ENCODE assay signal across 11 mouse cellular contexts in the genomic region with DNA sequence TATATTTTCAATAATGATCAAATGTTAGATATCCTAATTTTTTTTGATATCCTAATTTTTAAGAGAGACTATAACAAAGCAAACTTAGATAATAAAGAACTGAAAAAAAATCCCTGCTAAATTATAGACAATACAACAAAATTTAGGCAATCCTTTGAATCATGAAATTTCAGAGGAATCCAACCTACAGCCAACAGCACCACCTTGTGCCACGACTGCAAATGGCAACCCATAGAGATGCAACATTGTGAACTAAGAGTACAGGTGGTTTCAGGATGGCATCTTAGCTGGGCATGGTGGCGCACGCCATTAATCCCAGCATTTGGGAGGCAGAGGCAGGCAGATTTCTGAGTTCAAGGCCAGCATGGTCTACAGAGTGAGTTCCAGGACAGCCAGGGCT. TPM values are rescaled to one million over a fixed set of nuclear protein-coding genes. Genes with fewer than 3 reads are reported as not detected.
DNase-seq lines count a peak whose midpoint lies in the region; ATAC-seq lines count a peak whose summit lies in the region.
"Had no signal": no experiment of that assay in that cellular context is flagged by ENCODE, and none has a peak within 500 bp of the region (broad histone marks: within the 10 kb centered on the region; RNA-seq: fewer than 3 reads in every experiment).

No protein-coding gene starts in this region.

- H3K27ac ChIP-seq in embryonic facial prominence, embryonic 11.5 days (replicated peaks; ENCODE audit: low read depth, low read length): no peak overlapping the region
- H3K27ac ChIP-seq in embryonic facial prominence, embryonic 10.5 days (replicated peaks): no peak overlapping the region
- H3K27ac ChIP-seq in midbrain, embryonic 11.5 days (ENCODE audit: low read depth, low read length): no peak overlapping the region
- H3K27ac ChIP-seq in midbrain, embryonic 13.5 days: no peak overlapping the region
- H3K27ac ChIP-seq: macrophage had no signal

- no peaks in the 10 kb centered on the region for H3K36me3 ChIP-seq in embryonic facial prominence, embryonic 11.5 days (replicated peaks; ENCODE audit: control insufficient read depth, insufficient read depth, low read depth, low read length)
- no peaks in the 10 kb centered on the region for H3K36me3 ChIP-seq in embryonic facial prominence, embryonic 10.5 days (replicated peaks)
- H3K36me3 ChIP-seq in midbrain, embryonic 11.5 days (ENCODE audit: control insufficient read depth, insufficient read depth, low read length): no peaks in the 10 kb centered on the region
- peaks cover 4% of the 10 kb centered on the region; the same call in 1 of the 2 replicates for H3K36me3 ChIP-seq in midbrain, embryonic 13.5 days

- peak; percentile 19 for DNase-seq in embryonic facial prominence, embryonic 11.5 days (ENCODE audit: low spot score)
- no peak for DNase-seq in embryonic facial prominence, embryonic 10.5 days (ENCODE audit: low spot score)
- DNase-seq in midbrain, embryonic 11.5 days (ENCODE audit: low spot score, missing footprints): peak; percentile 89
- DNase-seq in lung, postnatal 14 days: peak; percentile 53
- peak; percentile 65 for DNase-seq in thymus, postnatal 25 days
- DNase-seq in adrenal gland, postnatal 4 days (ENCODE audit: low spot score in 2 of 2): no peak

- no peaks in the 10 kb centered on the region for H3K9me3 ChIP-seq in embryonic facial prominence, embryonic 11.5 days (replicated peaks; ENCODE audit: control insufficient read depth, low read length)
- no peaks in the 10 kb centered on the region for H3K9me3 ChIP-seq in embryonic facial prominence, embryonic 10.5 days
- H3K9me3 ChIP-seq in midbrain, embryonic 11.5 days (ENCODE audit: control insufficient read depth, low read length): no peaks in the 10 kb centered on the region
- no peaks in the 10 kb centered on the region for H3K9me3 ChIP-seq in midbrain, embryonic 13.5 days
- H3K9me3 ChIP-seq: heart, embryonic 12.5 days had no signal

- H3K9ac ChIP-seq in embryonic facial prominence, embryonic 11.5 days (replicated peaks; ENCODE audit: low read length): no peak overlapping the region
- no peak overlapping the region for H3K9ac ChIP-seq in midbrain, embryonic 11.5 days (ENCODE audit: low read length)
- H3K9ac ChIP-seq in midbrain, embryonic 13.5 days (replicated peaks): no peak overlapping the region
- H3K9ac ChIP-seq: heart, embryonic 12.5 days had no signal

- WGBS in embryonic facial prominence, embryonic 11.5 days: 90% methylated on average over 3 of the region's 3 CpGs
- 81% methylated on average over 3 of the region's 3 CpGs for WGBS in embryonic facial prominence, embryonic 10.5 days
- WGBS in midbrain, embryonic 11.5 days: 80% methylated on average over 3 of the region's 3 CpGs
- WGBS in midbrain, embryonic 13.5 days: 83% methylated on average over 3 of the region's 3 CpGs

- no peaks in the 10 kb centered on the region for H3K4me1 ChIP-seq in embryonic facial prominence, embryonic 11.5 days (ENCODE audit: control insufficient read depth, insufficient read depth, low read length)
- H3K4me1 ChIP-seq in embryonic facial prominence, embryonic 10.5 days: no peaks in the 10 kb centered on the region
- no peaks in the 10 kb centered on the region for H3K4me1 ChIP-seq in midbrain, embryonic 11.5 days (ENCODE audit: control insufficient read depth, insufficient read depth, low read length)
- H3K4me1 ChIP-seq in midbrain, embryonic 13.5 days (replicated peaks): no peaks in the 10 kb centered on the region
- H3K4me1 ChIP-seq: heart, embryonic 12.5 days had no signal

- no peak overlapping the region for H3K4me2 ChIP-seq in embryonic facial prominence, embryonic 11.5 days (ENCODE audit: low read depth, low read length)
- H3K4me2 ChIP-seq in midbrain, embryonic 11.5 days: no peak overlapping the region
- H3K4me2 ChIP-seq in midbrain, embryonic 13.5 days (replicated peaks): no peak overlapping the region
- H3K4me2 ChIP-seq: heart, embryonic 12.5 days had no signal

- no peaks in the 10 kb centered on the region for H3K27me3 ChIP-seq in embryonic facial prominence, embryonic 11.5 days (ENCODE audit: control insufficient read depth, insufficient read depth, low read length)
- H3K27me3 ChIP-seq in embryonic facial prominence, embryonic 10.5 days (replicated peaks; ENCODE audit: low read depth, poor library complexity, severe bottlenecking): no peaks in the 10 kb centered on the region
- H3K27me3 ChIP-seq in midbrain, embryonic 11.5 days (ENCODE audit: control insufficient read depth, insufficient read depth, low read length): no peaks in the 10 kb centered on the region
- H3K27me3 ChIP-seq in midbrain, embryonic 13.5 days: no peaks in the 10 kb centered on the region
- H3K27me3 ChIP-seq: heart, embryonic 12.5 days had no signal

- ATAC-seq in embryonic facial prominence, embryonic 11.5 days (replicated peaks; ENCODE audit: insufficient number of reproducible peaks, low FRiP score, low TSS enrichment, low read depth): no peak
- ATAC-seq in midbrain, embryonic 11.5 days (ENCODE audit: low FRiP score): no peak
- ATAC-seq in midbrain, embryonic 13.5 days: no peak
- no peak for ATAC-seq in cerebellum, adult (ENCODE audit: insufficient number of reproducible peaks, low FRiP score, low TSS enrichment)

- H3K4me3 ChIP-seq in embryonic facial prominence, embryonic 11.5 days (ENCODE audit: low read depth, low read length): no peak overlapping the region
- H3K4me3 ChIP-seq in embryonic facial prominence, embryonic 10.5 days: no peak overlapping the region
- no peak overlapping the region for H3K4me3 ChIP-seq in midbrain, embryonic 11.5 days (ENCODE audit: low read depth, low read length)
- no peak overlapping the region for H3K4me3 ChIP-seq in midbrain, embryonic 13.5 days (replicated peaks)
- H3K4me3 ChIP-seq: heart, embryonic 12.5 days had no signal

RNA-seq across cellular contexts. Expression of a gene that starts 10.3 kb away (rescaled TPM):
- 7.4 and 7.5 TPM in 2 replicates for polyA plus RNA-seq in embryonic facial prominence, embryonic 11.5 days (2014; fragmentation: Nextera tagmentation; extraction: Ambion mirVana)
- polyA plus RNA-seq in embryonic facial prominence, embryonic 10.5 days (2016; fragmentation: Nextera tagmentation; extraction: Ambion mirVana): 10.6 and 10.7 TPM in 2 replicates
- polyA plus RNA-seq in midbrain, embryonic 11.5 days (2014; fragmentation: Nextera tagmentation; extraction: Ambion mirVana): 8.5 and 8.6 TPM in 2 replicates
- 14.5 and 16.0 TPM in 2 replicates for polyA plus RNA-seq in midbrain, embryonic 13.5 days (2015; fragmentation: Nextera tagmentation; extraction: Ambion mirVana)
- total RNA-seq in adrenal gland, postnatal 4 days (2021): 10 to 100 TPM; 11.2 to 12.0 TPM

RNA-seq across cellular contexts. Expression of a gene that starts 10.6 kb away (rescaled TPM):
- 0.59 and 1.2 TPM in 2 replicates for polyA plus RNA-seq in embryonic facial prominence, embryonic 11.5 days (2014; fragmentation: Nextera tagmentation; extraction: Ambion mirVana)
- polyA plus RNA-seq in embryonic facial prominence, embryonic 10.5 days (2016; fragmentation: Nextera tagmentation; extraction: Ambion mirVana): 1.1 and 1.3 TPM in 2 replicates
- 0.54 and 1.3 TPM in 2 replicates for polyA plus RNA-seq in midbrain, embryonic 11.5 days (2014; fragmentation: Nextera tagmentation; extraction: Ambion mirVana)
- 2.4 and 2.6 TPM in 2 replicates for polyA plus RNA-seq in midbrain, embryonic 13.5 days (2015; fragmentation: Nextera tagmentation; extraction: Ambion mirVana)
- total RNA-seq in adrenal gland, postnatal 4 days (2021): under 1 TPM; 0.76 to 0.95 TPM

RNA-seq across cellular contexts. Expression of a gene that starts 46.6 kb away (rescaled TPM):
- 1.5 and 2.3 TPM in 2 replicates for polyA plus RNA-seq in embryonic facial prominence, embryonic 11.5 days (2014; fragmentation: Nextera tagmentation; extraction: Ambion mirVana)
- polyA plus RNA-seq in embryonic facial prominence, embryonic 10.5 days (2016; fragmentation: Nextera tagmentation; extraction: Ambion mirVana): not detected in 2 replicates
- 0.18 and 0.55 TPM in 2 replicates for polyA plus RNA-seq in midbrain, embryonic 11.5 days (2014; fragmentation: Nextera tagmentation; extraction: Ambion mirVana)
- polyA plus RNA-seq in midbrain, embryonic 13.5 days (2015; fragmentation: Nextera tagmentation; extraction: Ambion mirVana): 0.43 and 1.3 TPM in 2 replicates
- total RNA-seq in adrenal gland, postnatal 4 days (2021): 10 to 100 TPM; 24.9 to 79.3 TPM
- polyA plus RNA-seq: large intestine, adult 2 months had no signal

RNA-seq across cellular contexts. Expression of a gene that starts 58.2 kb away (rescaled TPM):
- 11.0 and 14.6 TPM in 2 replicates for polyA plus RNA-seq in embryonic facial prominence, embryonic 11.5 days (2014; fragmentation: Nextera tagmentation; extraction: Ambion mirVana)
- polyA plus RNA-seq in embryonic facial prominence, embryonic 10.5 days (2016; fragmentation: Nextera tagmentation; extraction: Ambion mirVana): 15.1 and 15.5 TPM in 2 replicates
- polyA plus RNA-seq in midbrain, embryonic 11.5 days (2014; fragmentation: Nextera tagmentation; extraction: Ambion mirVana): 12.9 and 13.8 TPM in 2 replicates
- 21.6 and 25.7 TPM in 2 replicates for polyA plus RNA-seq in midbrain, embryonic 13.5 days (2015; fragmentation: Nextera tagmentation; extraction: Ambion mirVana)
- 10 to 100 TPM; 55.4 to 64.8 TPM for total RNA-seq in adrenal gland, postnatal 4 days (2021)

Comparison
In these comparisons a context has a peak if more than half of its experiments do, and no peak if none do; other contexts are left out.
1. DNase-seq: peak in embryonic facial prominence, embryonic 11.5 days (single experiment), midbrain, embryonic 11.5 days (single experiment), lung, postnatal 14 days (single experiment) and thymus, postnatal 25 days (single experiment); none in embryonic facial prominence, embryonic 10.5 days (single experiment) and adrenal gland, postnatal 4 days (0 of 2).